Mouse (Mus musculus) bone marrow macrophage, adult 2 months (primary cell): ENCODE measurements around the gene Bicc1.

Source experiments
- CTCF ChIP-seq: IDR thresholded peaks from 2 replicates; pipeline ENCODE4 v1.5.1; 2012; ENCODE audit warnings: low read depth, mild to moderate bottlenecking, low read length, moderate library complexity
- POLR2A ChIP-seq: IDR thresholded peaks from 2 replicates; pipeline ENCODE4 v1.6.1; 2012; ENCODE audit warnings: mild to moderate bottlenecking, low read depth, low read length, borderline replicate concordance

DNA sequence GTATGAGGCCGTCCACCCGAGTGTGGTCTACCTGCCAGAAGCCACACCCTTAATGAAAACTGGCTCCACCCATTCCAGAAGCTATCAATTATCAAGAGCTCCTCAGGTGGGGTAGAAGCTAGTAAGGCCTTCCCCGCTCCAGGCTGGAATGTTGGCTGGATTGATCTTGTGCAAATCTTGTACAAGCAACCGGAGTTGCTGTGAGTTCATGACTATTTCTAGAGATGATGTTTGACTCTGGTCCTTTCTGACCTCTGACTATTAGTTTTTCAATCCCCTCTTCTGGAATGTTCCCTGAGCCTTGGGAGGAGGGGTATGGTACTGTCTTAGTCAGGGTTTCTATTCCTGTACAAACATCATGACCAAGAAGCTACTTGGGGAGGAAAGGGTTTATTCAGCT, 157.3 kb downstream of the Bicc1 start:
- TF ChIP-seq CTCF (no peak), POLR2A (no peak)
